Mouse (Mus musculus): ENCODE measurements around the gene Als2.
A peak's percentile ranks its signal among the peaks of the same experiment; 100 is the strongest.

Gene Als2

DNA sequence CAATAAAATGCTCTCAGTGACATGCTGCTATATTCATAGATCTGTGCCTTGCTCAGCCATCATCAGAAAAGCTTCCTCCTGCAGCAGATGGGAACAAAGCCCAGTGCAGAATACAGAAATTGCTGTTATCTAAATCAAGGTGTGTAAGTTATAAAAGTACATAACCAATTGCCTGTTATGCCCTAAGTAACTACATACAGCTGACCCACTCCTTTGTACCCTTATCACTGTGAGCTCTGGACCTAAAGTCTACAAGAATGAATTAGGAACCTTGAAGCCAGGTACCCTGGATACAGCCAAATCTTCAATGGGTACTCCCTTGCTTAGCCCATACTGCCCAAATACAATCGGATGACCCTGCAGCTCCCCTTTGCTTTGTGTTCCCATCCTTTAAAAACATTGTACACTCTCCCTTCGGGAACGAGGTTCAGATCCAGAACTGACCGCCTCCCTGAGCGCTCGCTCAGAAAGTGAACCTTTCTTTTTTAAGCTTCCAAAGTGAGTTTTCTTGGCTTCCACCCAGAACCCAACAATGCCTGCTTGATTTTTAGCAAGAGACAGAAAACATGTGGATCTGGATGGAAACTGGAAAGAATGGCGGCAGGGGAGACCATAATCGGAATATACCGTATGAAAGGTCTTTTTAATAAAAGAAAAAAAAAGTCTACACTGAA, 70.7 kb downstream of the Als2 start:
- no peak for DNase-seq (ENCODE audit: low spot score)

DNA sequence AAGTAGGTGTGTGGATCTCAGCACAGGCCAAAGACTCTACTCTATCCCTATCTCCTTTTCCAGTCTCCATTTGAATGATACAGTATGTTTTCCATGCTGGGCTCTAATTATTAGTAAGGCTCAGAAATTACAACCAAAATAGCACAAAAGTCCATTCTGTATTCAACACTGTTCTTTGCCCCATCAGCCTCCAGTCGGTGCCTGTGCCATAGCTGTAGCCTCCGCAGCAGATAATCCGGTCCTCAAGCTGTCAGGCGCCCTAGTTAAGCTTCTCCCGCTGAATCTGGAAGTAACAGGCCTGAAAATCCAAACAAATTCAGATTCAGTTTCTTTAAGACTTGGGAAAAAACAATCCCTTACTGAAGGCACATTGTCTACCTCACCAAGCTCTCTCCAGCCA, 73.1 kb downstream of the Als2 start:
- DNase-seq (ENCODE audit: low spot score): no peak

DNA sequence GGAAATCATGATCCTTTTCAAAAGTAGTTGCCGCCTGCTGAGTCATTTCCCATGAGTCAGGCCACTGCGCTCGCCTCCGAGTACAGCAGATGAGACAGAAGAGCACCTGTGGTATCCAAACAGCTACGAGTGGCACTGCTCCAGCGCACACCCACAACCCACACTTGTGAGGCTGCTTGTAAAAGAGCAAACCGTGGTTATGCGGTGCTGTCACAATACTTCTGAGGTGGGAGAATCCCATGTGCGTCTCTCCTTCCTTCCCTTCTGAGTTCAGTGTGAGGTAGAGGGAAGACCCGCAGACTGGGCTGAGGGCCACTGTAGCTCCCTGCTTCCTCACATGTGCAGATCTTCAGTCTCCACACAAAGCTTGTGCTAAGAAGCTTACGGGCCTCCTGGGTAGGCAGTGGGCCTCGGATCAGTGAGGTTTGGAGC, 74.0 kb downstream of the Als2 start, which contains the start of gene Mpp4:
TSS of gene Mpp4 (minus strand) at position 360 of the 432 bp plus-strand sequence.
- DNase-seq (ENCODE audit: low spot score): no peak

DNA sequence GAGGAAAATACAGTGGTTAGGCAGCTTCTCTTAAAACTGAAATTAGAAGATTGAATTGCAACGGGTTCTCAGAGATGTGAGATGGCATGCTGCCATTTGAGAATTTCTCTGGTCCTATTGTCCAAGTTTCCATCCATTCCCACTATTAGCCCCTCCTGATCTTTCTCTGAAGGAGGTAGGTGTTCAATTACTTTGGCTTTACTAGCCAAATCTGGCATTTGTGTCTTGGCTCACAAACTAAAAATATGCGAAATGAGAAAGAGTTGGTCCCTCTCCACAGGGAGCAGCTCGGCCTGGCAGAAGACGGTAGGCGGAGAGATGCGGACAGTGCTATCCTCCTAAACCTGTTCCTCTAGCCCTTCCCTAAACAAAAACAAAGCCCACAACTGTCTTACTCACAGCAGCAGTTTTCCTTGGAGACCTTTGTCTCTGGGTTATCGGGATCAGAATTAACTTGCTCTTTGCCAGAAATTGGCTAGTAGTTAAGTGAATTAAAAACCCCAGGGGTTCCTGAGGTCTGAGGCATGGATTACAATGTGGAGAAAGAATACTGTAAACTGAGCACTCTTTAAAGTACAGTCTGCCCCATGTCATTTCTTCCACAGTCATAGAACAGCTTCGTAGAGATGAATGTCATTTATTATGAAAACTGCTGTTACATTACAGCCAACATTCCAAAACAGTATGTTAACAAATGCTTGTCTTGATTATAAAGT, 74.6 kb downstream of the Als2 start:
- no peak for DNase-seq (ENCODE audit: low spot score)

DNA sequence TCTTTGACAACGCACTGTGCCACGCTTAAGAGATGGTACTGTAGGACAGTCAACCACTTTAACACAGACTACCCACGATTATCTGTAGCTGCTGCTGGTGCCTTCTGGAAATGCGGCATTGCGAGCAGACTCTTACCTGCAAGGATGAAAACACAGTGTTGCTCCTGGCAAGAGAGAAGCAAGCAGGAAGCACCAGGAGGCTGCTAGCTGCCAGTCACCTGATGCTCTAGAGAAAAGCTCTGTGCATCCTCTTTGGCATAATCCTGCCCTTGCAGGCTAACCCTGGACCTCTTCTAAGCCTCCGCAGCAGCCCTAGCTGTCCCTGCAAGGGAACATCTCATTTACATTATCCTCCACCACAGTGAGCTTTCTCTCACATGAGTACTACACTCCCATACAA, 75.6 kb downstream of the Als2 start:
- no peak for DNase-seq (ENCODE audit: low spot score)

DNA sequence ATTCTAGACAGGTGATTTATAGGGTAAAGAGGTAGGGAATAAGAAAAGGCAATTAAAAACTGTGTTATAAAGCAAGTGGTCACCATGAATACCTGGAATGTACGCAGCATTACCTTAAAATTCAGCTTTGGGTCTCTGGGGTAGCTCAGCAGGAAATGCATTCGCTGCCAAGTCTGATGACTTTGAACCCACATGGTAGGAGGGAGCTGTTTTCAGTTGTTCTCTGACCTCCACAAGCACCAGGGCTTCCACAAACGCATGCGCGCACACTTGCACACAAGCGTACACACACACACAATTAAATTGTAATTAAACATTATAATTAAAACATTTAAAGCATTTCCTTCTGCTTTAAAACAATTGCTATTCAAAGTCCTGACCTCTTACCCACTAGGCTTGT, 76.2 kb downstream of the Als2 start:
- no peak for DNase-seq (ENCODE audit: low spot score)

DNA sequence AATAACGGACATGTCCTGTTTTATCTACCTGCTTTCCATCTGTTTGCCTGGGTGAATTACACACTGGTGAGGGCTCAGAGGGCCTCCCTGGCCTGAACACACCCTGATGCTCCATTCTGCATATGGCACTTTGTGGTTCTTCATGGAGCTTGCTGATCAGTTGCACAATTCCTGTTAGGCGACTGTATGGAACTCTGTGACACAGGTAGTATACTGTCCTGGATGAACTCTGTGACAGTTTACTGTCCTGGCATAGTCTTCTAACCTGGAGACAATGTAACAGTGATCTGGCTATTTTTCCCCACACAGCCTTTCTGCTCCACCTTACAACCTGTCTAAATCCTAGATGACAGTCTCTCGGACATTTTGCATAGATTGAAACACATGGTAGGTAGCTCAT, 77.9 kb downstream of the Als2 start:
- no peak for DNase-seq (ENCODE audit: low spot score)

DNA sequence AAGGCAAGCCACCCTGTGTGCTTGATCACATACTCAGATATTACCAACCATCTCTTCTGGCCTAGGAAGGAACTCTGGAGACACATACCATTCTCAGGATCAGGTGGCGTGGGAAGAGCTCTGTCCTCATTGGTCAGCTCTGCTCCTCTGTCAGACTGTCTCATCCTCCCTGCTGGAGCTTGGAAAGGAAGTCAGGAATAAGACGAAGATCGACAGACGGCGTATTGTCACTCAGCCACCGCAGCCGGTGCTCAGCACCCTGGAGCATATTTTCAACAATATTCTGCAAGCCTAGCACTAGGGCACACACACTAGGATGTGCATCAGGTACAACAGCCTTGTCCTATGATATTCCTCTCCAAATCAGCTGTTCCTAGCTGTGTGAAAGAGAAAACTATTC, 78.5 kb downstream of the Als2 start:
- no peak for DNase-seq (ENCODE audit: low spot score)

DNA sequence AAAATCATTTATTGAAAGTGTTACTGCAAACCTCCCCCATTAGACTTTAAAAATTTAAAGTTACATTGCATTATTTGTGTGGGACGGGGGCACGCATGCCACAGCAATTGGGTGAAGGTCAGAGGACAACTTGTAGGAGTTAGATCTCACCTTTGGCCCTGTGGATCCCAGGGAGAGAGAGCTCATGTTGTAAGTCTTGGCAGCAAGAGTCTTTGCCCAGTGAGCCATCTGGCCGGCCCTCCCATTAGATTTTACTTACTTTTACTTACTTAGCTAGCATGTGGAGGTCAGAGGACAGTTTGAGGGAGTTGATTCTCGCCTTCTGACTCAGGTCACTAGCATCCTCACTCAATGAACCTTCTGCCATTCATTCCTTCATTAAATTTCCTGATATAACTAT, 79.2 kb downstream of the Als2 start:
- DNase-seq (ENCODE audit: low spot score): no peak

DNA sequence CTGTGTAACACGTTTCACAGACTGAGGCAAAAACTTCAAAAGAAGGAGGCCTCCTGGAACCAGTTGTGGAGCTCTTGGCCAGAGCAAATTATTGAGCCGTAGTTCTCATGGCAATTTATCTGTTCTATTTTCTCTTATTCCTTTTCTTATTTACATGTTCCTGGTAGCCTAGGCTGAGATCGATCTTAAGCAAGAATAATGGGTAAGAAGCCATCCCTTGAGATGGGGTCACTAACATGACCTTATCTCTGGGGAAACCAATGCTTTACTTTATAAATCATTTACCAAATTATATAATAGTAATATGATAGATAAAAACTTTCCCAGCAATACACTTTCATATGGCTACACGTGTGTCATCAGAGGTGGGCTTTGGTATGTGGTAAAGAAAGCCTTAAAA, 84.7 kb downstream of the Als2 start:
- no peak for DNase-seq (ENCODE audit: low spot score)

DNA sequence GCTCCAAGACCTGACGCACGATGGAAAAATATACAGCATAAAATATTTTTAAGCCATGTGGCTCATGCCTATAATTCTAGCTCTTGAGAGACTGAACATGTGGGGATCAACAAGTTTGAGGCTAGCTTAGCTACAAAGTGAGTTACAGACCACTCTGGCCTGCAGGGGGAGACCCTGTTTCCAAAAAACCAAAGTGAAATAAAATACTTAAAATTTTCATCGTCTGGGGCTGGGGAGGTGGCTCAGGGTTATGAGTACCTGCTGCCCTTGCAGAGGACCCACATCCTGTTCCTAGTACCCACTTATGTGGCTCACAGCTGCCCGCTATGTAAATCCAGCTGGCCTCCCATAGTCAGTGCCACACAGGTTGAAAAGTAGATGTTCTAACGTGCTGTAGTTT, 86.5 kb downstream of the Als2 start:
- no peak for DNase-seq (ENCODE audit: low spot score)

DNA sequence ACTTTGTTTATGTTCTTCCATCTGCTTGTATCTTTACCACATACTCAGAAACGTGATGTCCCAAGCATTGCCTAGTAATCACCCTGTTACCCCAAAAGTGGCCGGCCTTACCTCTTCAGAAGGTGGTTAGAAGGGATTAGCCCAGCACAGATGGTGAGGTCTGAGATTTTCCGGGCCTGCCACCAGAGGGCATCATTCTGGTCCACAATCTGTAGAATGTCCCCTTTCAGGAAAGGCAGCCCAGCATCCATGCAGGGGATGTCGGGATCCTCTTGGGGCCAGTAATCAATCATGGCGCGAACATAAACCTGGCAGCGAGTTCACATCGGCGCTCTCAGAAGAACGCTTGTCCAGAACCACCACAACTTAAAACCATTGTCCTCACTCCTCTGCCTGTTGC, 92.5 kb downstream of the Als2 start:
- no peak for DNase-seq (ENCODE audit: low spot score)

DNA sequence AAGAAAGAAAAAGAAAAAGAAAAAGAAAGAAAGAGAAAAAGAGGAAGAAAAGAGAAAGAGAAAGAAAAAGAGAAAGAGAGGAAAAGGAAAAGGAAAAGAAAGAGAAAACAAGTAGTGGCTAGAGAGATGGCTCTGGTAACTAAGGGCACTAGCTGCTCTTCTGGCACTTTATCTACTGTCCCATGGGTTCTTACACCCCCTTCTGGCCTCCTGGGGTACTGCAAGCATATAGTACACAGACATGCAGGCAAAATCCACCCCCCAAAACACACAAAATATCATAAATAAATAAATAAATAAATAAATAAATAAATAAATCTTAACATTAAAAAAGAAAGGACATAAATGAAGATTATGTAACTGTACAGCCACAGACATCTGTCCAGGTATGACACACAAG, 94.2 kb downstream of the Als2 start:
- no peak for DNase-seq (ENCODE audit: low spot score)

DNA sequence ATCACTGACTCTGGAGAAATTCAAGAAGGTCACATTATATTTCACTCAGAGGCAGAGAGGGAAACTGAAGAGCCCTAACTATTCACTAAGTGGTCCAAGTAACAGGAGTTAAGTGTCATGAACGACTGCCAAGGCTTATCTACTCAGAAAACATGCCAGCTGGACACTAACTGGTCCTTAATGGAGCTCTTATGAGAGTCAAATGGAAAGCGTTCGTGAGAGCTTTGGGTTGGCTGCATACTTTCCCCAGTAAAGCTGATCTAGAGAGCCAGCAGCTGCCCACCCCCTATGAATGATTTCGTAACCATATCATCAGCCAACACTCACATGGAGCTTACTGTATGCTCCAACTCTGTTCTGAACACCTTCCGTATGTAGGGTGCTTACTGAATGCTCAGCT, 102.6 kb downstream of the Als2 start:
- no peak for DNase-seq (ENCODE audit: low spot score)

DNA sequence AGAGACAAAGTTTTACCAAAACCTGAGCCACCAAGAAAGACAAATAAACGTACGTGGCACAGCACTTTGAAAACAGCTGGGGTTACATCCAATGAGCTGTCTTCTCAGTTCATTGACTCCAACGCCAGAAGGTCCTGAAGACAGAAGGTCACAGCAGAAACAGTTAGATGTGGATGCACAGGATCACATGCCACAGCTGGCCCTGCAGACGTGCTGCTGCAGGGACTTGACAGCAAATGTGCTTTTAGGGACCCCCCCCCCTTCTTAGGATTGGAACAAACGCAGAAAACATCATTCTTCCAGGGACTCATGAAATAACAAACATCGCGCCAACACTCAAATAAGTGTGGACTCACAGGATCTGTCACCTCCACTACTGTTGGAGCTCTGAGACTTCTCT, 108.2 kb downstream of the Als2 start:
- DNase-seq (ENCODE audit: low spot score): no peak

DNA sequence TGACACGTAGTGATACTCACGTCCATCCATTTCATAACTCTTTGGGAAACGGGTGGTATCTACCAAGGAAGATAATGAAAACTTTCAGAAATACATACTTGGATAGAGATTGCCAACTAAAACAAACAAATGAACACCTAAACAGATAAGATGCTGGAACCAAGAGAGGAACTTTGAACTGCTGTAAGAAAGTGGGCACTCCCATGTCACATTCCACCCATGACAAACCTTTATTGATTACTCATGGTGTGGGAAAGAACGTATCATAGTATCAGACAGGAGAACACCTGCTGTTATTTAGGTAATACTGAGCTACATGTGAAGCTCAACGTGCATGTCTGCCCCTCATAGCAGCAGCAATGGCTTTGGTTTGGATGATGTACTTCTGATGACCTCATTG, 111.5 kb downstream of the Als2 start:
- no peak for DNase-seq (ENCODE audit: low spot score)

DNA sequence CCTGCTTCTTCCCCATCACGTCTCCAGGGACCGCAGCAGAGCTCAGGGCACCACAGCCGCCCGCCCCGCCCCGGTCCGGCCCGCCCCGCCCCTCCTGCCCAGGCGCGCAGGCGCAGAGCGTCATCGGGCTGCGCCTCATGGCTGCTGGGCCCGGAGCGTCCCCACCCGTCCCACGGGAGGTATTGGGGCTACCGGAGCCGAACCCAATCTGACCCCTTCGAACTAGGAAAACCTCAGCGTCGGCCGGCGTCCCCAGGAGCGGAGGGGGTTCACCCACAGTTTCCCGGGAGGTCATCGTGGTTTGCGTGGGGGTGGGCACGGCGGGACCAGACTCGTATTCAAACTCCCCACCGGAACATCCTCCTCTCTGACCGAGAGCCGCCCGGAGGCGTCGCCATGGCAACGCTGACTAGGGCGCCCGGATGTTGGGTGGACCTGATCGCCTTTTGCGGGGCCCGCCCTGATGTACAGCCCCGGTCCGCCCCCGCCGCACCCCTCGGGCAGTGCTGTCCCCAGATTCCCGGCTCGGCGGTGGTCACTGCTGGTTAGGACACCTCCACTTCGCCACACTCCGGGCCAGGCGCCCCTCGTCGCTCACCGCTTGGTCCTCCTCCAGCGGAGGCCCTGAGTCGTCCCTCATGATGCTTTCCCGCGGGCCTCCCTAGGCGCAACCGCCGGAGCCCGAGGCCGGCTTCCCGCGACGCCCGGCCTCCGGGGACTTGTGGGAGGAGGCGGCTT, 117.1 kb downstream of the Als2 start, which contains the start of gene Tmem237:
TSS of gene Tmem237 (minus strand) at position 689 of the 738 bp plus-strand sequence.
- peak; percentile 86 for DNase-seq (ENCODE audit: low spot score)

Measured in urinary bladder, postnatal 10 days (tissue).